Comparison of ENCODE assay signal across 8 mouse cellular contexts in the genomic region with DNA sequence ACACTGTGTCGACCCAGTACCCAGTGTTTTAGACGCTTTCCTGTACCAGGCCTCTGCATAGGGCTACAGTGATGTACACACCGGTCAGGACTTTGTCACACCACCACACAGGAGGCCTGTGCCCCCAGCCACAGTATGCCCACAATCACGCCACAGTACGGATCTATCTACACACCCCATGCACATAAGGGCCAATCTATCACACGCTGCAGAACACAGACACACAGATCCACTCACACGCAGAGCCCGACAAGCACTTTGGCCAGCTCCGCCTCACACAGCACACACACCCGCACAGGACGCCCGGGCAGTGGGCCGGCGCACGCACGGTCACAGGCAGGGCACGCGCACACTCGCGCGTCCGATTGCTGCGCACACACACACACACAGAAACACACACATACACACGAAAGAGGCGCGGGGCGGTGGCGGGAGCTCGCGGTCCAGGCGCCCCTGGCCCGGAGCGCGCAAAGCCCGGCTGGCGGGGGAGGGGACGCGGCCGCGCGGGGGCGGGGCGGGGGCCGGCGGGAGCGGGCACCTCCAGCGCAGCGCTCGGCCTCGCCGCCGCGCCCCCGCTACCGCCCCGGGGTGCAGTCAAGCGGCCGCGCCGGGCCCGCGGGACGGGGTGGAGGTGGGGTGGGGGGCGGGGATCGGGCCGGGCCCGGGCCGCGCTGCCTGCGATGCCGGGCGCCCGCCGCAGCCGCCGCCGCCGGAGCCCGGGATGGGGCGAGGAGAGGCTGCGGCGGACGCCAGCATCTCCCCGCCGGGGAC. TPM values are rescaled to one million over a fixed set of nuclear protein-coding genes. Genes with fewer than 3 reads are reported as not detected.
A peak's percentile ranks its signal among the peaks of the same experiment; 100 is the strongest.
DNase-seq lines count a peak whose midpoint lies in the region; ATAC-seq and TF ChIP-seq lines count a peak whose summit lies in the region.

Gene Mgat3, plus strand, starts transcription at position 721 of the 771 bp plus-strand sequence.

- H3K9ac ChIP-seq in lung, embryonic 16.5 days (ENCODE audit: low read length), result peak within 1 kb of the TSS; percentile 85

- peak; percentile 35 for ATAC-seq in granulocyte monocyte progenitor cell, adult 5-6 weeks (replicated peaks; ENCODE audit: poor library complexity, severe bottlenecking)
- ATAC-seq in lung, embryonic 16.5 days (ENCODE audit: low read depth), result peak; percentile 74

- TF ChIP-seq CTCF in testis, adult 2 months (IDR thresholded peaks at IDR 0.05; ENCODE audit: control insufficient read depth, insufficient read depth, insufficient replicate concordance, low read depth, low read length), result no peak

- WGBS in lung, embryonic 16.5 days, result 3% methylated on average over 36 of the region's 85 CpGs

- H3K4me3 ChIP-seq in testis, adult 2 months (ENCODE audit: control insufficient read depth, low read depth, low read length), result peak within 1 kb of the TSS; percentile 61
- peak within 1 kb of the TSS; percentile 82 for H3K4me3 ChIP-seq in lung, embryonic 16.5 days (ENCODE audit: low read length)

- no peak within 1 kb of the TSS; the same call in 1 of the 2 replicates for H3K27ac ChIP-seq in testis, adult 2 months (ENCODE audit: control insufficient read depth, insufficient read depth, low read depth, low read length)
- peak within 1 kb of the TSS; percentile 63 for H3K27ac ChIP-seq in lung, embryonic 16.5 days (ENCODE audit: low read length)

- peaks cover 5% of the 10 kb centered on the region for H3K4me1 ChIP-seq in testis, adult 2 months (ENCODE audit: control insufficient read depth, insufficient read depth, low read length)
- peaks cover 24% of the 10 kb centered on the region for H3K4me1 ChIP-seq in lung, embryonic 16.5 days (replicated peaks; ENCODE audit: control insufficient read depth, insufficient read depth, low read length)

- no peaks in the 10 kb centered on the region for H3K36me3 ChIP-seq in testis, adult 2 months (ENCODE audit: control insufficient read depth, insufficient read depth, low read length)
- H3K36me3 ChIP-seq in lung, embryonic 16.5 days (ENCODE audit: control insufficient read depth, insufficient read depth, low read length), result no peaks in the 10 kb centered on the region

- no peaks in the 10 kb centered on the region for H3K9me3 ChIP-seq in lung, embryonic 16.5 days (ENCODE audit: control insufficient read depth, low read length)

- TF ChIP-seq POLR2A in testis, adult 2 months (IDR thresholded peaks at IDR 0.05; ENCODE audit: control insufficient read depth, low read depth, low read length), result no peak

- no peak for DNase-seq in testis, postnatal 14 days (ENCODE audit: low spot score)
- DNase-seq in cerebellum, postnatal 10 days, result peak; percentile 82 to 85
- peak; percentile 38 to 60 for DNase-seq in layer of hippocampus, adult 18-20 months (ENCODE audit: low spot score in 2 of 2)
- peak; percentile 60 for DNase-seq in right cerebral cortex, postnatal 14 days
- DNase-seq in gastrocnemius, postnatal 25 days, result no peak

- no peaks in the 10 kb centered on the region; the same call in 1 of the 2 replicates for H3K27me3 ChIP-seq in testis, adult 2 months (ENCODE audit: control insufficient read depth, insufficient read depth, low read length)
- no peaks in the 10 kb centered on the region for H3K27me3 ChIP-seq in lung, embryonic 16.5 days (ENCODE audit: control insufficient read depth, insufficient read depth, low read depth, low read length)

- peak within 1 kb of the TSS; percentile 99 for H3K4me2 ChIP-seq in lung, embryonic 16.5 days (ENCODE audit: low read depth, low read length)

RNA-seq across cellular contexts. Expression of gene Mgat3, which starts in this region (rescaled TPM):
- polyA plus RNA-seq in testis, adult 2 months (2012; rRNA removed), result 0.38 and 0.95 TPM in 2 replicates
- not detected in 2 replicates for total RNA-seq in granulocyte monocyte progenitor cell, adult 5-6 weeks (2014; fragmentation: Nextera tagmentation)
- total RNA-seq in granulocyte monocyte progenitor cell, adult 5-6 weeks (2017), result not detected in 2 replicates
- total RNA-seq in layer of hippocampus, adult 18-20 months (2021), result 100 to 1,000 TPM; 114 to 118 TPM
- 3.9 and 4.3 TPM in 2 replicates for polyA plus RNA-seq in lung, embryonic 16.5 days (2015; fragmentation: Nextera tagmentation; extraction: Ambion mirVana)
- 1 to 10 TPM in 1 of 2 experiments, under 1 TPM in 1; 0.87 to 1.1 TPM for total RNA-seq in gastrocnemius, postnatal 25 days (2021)

Comparison
In these comparisons a context has a peak if more than half of its experiments do, and no peak if none do; other contexts are left out.
1. RNA of gene Mgat3 (total RNA-seq): 114 to 118 TPM in layer of hippocampus, adult 18-20 months; 0.87 to 1.1 TPM in gastrocnemius, postnatal 25 days and not detected in granulocyte monocyte progenitor cell, adult 5-6 weeks; every median in the first group is over 10 times any median in the second.
2. Peak in ATAC-seq in granulocyte monocyte progenitor cell, adult 5-6 weeks; RNA of the gene not detected or under 1 TPM.
3. DNase-seq: peak in cerebellum, postnatal 10 days (2 of 2), layer of hippocampus, adult 18-20 months (2 of 2) and right cerebral cortex, postnatal 14 days (single experiment); none in testis, postnatal 14 days (single experiment) and gastrocnemius, postnatal 25 days (single experiment).